Mouse (Mus musculus): ENCODE measurements around the gene Rnf144b.

The Rnf144b gene

DNA sequence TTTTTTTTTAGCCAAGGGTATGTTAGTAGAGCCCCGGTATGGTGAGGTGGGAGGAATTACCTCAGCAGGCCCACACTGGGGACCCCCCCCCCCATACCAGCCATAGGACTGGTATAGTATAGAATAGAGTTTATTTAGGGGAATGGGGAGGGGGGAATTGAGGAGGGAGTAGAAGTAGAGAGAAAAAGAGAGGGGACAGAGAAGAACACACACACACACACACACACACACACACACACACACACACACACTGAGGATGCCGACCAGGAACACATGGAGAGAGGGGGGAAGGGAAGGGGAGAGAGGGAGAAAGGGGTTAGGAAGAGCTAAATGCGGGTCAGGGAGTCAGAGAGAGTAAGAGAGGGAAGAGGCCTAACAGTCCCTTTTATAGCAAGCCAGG, 151.7 kb downstream of the Rnf144b start:
- DNase-seq: peak; percentile 77

GRCm38 (mm10) chr13:47277000-47277823, 154.8 kb downstream of the Rnf144b start:
- peak; percentile 52 for DNase-seq

DNA sequence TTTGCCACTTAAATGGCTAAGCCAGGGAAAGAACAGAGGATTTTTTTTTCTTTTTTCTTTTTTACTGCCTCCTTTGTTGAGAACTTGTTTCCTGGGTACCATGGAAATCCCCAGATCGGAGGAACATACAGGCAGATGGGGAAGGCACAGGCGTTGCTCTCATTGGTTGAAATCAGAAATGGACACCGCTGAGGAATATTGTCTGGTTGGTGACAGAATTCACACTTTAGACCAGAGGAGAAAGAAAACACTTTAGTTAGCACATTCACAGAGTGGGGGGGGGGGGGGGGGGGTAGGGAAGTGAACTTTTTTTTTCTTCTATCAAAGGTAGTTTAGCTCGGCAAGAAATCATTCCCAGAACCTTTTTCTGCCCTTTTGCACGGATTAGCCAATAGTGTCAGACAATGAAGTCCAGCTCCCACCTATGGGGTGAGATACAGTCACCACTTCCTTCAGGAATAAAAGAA, 155.4 kb downstream of the Rnf144b start:
- DNase-seq: no peak

- DNase-seq: no peak
Measured at GRCm38 (mm10) chr13:47282221-47282620, 159.8 kb downstream of the Rnf144b start.

DNA sequence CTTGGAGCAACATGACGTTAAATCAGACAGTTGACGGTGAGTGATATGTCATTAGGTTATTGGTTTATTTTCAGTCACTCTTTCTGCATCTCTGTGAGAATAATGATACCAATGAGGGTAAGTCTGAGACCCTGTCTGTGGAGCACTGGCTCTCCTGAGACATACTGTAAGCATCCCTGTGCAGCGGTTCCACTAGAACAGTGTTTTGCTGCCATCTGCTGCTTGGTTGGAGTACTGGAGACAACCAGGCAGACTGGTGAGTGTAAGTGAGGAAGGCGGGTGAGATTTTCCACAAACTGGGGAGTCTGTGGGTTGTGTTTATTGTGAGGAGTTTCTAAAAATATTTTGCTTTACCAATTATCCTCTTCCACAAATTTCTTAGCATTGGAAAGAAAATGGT, 166.0 kb downstream of the Rnf144b start:
- peak; percentile 90 for DNase-seq

GRCm38 (mm10) chr13:47296465-47296864, 174.0 kb downstream of the Rnf144b start:
- DNase-seq: no peak

All from retina, postnatal 1 day (tissue).